Mouse (Mus musculus) cortical plate, adult 2 months (tissue): ENCODE results near the gene Bcorl1. TPM values are rescaled to one million over a fixed set of nuclear protein-coding genes. Genes with fewer than 3 reads are reported as not detected.
"Not testable (repeated sequence)": the region's sequence is repeated elsewhere in the genome, so short reads cannot be mapped to it uniquely, and the experiment has no call there.

Experiments used
- H3K27ac ChIP-seq: fragments of 200-500 bp; 2 replicates; pipeline ENCODE4 v1.5.1; 2012; ENCODE audit warnings: low read length, control low read depth, inconsistent platforms; ENCODE audit not compliant: insufficient read depth
- H3K4me1 ChIP-seq: fragments of 200-500 bp; 2 replicates; pipeline ENCODE4 v1.6.1; 2011; ENCODE audit warnings: low read length; ENCODE audit not compliant: control insufficient read depth, insufficient read depth
- H3K4me3 ChIP-seq: fragments of 200-500 bp; 2 replicates; pipeline ENCODE4 v1.5.1; 2011; ENCODE audit warnings: mild to moderate bottlenecking, low read length, control low read depth; ENCODE audit not compliant: insufficient read depth
- CTCF ChIP-seq: fragments of 200-500 bp; IDR thresholded peaks from 2 replicates; pipeline ENCODE4 v1.5.1; 2011; ENCODE audit warnings: mild to moderate bottlenecking, control low read depth, low read length; ENCODE audit not compliant: insufficient read depth; ENCODE audit errors: extremely low read depth
- POLR2A ChIP-seq: fragments of 200-500 bp; IDR thresholded peaks from 2 replicates; pipeline ENCODE4 v1.6.1; 2011; ENCODE audit warnings: mild to moderate bottlenecking, low read length, control low read depth; ENCODE audit not compliant: insufficient read depth; ENCODE audit errors: extremely low read depth
- polyA plus RNA-seq: library from polyadenylated mRNA; depleted of rRNA; stranded (reverse); fragments of >200 nt; gene quantifications from 2 replicates; pipeline ENCODE4 v1.2.3, GENCODE M21; 2012

Gene Bcorl1
- polyA plus RNA-seq, 1 experiment = 7.7 TPM

DNA sequence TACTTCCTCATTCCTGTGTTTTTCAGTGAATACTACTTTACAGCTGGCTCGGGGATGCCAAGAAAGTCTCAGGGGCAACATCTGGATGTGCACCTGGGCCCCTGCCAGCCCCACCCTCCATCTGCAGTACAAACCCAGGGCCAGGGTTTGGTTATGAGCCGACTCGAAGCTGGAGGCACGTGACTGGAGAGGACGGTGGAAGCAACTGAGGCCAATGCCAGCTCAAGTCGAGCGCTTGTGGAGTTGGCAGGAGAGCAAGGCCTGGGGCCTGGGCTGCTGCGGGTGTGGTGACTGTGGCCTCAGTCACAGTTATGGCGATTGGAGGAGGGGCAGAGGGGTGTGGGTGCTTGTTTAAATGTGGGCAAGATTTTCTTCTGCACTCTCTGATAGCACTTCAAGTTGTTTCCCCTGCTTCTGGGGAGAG, 94.3 kb downstream of the Bcorl1 start:
- Histone ChIP-seq H3K4me3 (no peak overlapping the region), H3K4me1 (no peaks in the 10 kb centered on the region), H3K27ac (no peak overlapping the region)
- TF ChIP-seq CTCF (no peak), POLR2A (no peak)

DNA sequence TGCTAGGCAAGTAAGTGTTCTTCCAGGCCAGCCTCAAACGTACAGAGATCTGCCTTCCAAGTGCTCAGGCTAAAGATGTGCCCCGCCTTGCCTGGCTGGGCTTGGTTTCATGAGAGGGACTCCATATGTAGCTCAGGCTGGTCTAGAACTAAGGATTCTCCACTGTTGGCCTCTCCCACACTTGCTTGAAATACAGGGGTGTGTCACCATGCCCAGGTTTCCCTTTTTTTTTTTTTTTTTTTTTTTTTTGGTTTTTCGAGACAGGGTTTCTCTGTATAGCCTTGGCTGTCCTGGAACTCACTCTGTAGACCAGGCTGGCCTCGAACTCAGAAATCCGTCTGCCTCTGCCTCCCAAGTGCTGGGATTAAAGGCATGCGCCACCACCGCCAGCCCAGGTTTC, 94.9 kb downstream of the Bcorl1 start:
- not testable (repeated sequence) for H3K4me1 ChIP-seq, H3K27ac ChIP-seq, H3K4me3 ChIP-seq

DNA sequence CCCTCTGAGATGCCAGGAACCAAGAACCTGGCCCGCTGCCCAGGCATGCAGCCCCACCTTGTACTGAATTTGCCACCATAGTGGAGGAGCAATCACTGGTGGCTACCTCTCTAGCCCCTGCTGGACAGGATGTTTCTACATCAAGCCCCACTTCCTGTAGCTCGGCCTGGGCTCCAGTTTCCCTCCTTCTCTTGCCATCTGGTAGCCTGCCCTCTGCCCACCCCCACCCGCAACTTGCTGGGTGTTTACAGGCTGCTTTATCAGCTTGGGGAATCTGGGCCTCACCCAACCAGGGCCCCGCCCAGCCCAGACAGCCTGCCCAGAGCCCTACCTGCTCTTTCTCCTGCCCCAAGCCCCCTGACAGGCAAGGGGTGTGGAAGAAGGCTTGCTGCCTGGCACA, 97.9 kb downstream of the Bcorl1 start:
- H3K4me3 ChIP-seq = no peak overlapping the region
- no peak overlapping the region for H3K27ac ChIP-seq
- TF ChIP-seq POLR2A = no peak
- no peak for TF ChIP-seq CTCF
- no peaks in the 10 kb centered on the region for H3K4me1 ChIP-seq

DNA sequence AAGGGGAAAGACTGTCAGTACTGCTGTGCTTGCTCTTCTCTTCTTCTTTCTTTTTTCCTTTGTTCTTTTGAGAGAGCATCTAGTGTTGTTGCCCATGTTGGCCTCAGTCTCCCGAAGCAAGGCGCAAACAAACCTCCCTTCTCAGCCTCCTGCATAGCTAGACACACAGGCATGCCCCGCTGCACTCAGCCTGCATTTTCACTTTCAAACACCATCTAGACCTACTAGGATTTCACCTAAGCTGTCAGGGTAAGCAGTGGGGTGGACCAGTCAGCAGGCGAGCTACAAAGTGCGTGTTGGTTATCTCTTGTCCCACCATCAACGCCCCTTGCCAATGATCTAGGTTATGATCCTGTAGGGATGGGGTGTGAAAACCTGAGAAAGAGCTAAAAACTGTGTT, 100.4 kb downstream of the Bcorl1 start:
- TF ChIP-seq POLR2A = no peak
- TF ChIP-seq CTCF = no peak
- no peak overlapping the region for H3K27ac ChIP-seq
- no peak overlapping the region for H3K4me3 ChIP-seq
- no peaks in the 10 kb centered on the region for H3K4me1 ChIP-seq

DNA sequence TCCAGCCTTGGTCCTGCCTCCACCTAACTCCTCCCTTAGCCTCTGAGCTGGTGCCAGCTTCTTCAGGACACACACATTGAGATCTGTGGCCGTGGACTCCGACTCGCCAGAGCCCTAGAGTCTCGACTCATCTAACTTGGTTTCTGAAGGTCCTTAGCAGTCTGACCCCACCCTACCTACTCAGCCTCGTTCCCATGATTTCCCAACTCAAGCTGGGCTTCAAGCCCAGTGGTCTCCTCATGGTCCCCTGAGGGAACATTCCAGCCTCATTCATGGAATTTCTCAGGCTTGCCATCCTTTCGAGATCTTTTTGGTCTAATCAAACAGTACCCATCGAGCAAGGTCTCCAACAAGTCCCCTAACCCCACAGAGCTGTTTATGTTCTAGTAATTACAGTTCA, 100.8 kb downstream of the Bcorl1 start:
- Histone ChIP-seq H3K4me3 (no peak overlapping the region), H3K4me1 (no peaks in the 10 kb centered on the region), H3K27ac (no peak overlapping the region)
- TF ChIP-seq CTCF (no peak), POLR2A (no peak)

DNA sequence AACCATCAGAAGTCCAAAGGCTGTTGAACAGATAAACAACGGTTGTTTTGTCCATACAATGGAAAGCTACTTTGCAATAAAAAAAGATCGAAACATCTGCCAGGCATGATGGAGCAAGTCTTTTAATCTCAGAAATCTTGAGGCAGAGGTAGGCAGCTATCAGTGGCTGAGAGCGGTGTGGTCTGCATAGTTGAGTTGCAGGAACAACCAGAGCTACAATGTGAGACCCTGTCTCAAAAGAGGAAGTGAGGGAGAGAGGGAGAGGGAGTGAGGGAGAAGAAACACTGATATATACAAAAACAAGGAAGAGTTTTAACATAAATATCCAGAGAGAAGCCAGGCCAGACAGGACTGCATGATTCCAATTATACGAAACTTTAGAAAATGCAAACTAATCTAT, 103.5 kb downstream of the Bcorl1 start:
- Histone ChIP-seq H3K4me3 (no peak overlapping the region), H3K4me1 (no peaks in the 10 kb centered on the region), H3K27ac (no peak overlapping the region)
- no peak for TF ChIP-seq POLR2A
- TF ChIP-seq CTCF = no peak

DNA sequence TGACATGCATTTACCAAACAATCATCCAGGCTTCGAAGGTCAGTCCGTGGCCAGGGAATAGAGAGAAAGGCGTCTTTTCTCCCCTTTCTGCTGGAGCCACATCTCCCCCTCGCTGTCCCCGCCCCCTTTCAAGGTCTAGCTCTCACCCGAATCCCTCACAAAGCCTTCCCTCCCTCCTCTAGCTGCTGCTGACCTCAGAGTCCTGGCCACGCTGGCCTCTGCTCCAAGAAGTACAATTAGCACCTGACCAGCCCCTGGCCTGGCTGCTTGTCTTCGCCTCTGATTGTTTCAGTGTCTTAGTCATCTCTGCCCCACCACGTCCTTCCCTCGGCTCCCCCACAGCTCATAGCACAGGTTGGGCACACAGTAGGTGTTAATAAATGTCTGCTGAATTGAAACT, 108.5 kb downstream of the Bcorl1 start:
- Histone ChIP-seq H3K4me3 (no peak overlapping the region), H3K27ac (no peak overlapping the region), H3K4me1 (no peaks in the 10 kb centered on the region)
- TF ChIP-seq POLR2A = no peak
- TF ChIP-seq CTCF = no peak

DNA sequence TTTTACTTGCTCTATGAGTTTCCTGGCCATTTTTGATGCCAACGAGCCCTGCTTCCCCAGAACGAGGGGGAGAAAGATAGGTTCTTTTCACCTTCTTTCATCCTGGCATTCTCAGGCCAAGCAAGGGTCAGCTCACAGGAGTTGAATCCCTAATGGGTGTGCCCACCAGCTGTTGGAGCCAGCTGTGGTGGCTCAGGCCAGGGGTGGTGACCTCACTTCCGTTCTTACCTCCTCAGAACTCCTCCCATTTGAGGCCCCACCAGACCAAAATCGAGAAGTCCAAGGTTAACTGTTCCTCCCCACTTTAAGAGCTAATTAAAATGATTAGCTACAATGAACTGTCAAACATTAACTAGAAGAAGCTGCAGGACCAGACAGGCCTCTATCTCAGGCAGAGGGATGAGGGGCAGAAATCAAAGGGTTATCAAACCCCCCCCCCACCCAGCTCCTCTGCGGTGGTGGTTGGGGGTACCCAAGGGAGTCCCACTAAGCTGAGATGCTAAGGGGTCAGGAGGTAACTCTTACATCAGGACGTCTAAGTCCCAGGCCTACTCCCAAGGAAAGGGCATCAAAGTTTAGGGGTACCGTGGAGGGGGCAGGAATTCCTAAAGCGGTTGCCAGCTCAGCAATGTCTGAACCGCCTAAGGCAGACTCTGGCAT, 111.2 kb downstream of the Bcorl1 start:
- no peaks in the 10 kb centered on the region for H3K4me1 ChIP-seq
- no peak overlapping the region for H3K27ac ChIP-seq
- no peak overlapping the region for H3K4me3 ChIP-seq
- TF ChIP-seq CTCF (no peak), POLR2A (no peak)

DNA sequence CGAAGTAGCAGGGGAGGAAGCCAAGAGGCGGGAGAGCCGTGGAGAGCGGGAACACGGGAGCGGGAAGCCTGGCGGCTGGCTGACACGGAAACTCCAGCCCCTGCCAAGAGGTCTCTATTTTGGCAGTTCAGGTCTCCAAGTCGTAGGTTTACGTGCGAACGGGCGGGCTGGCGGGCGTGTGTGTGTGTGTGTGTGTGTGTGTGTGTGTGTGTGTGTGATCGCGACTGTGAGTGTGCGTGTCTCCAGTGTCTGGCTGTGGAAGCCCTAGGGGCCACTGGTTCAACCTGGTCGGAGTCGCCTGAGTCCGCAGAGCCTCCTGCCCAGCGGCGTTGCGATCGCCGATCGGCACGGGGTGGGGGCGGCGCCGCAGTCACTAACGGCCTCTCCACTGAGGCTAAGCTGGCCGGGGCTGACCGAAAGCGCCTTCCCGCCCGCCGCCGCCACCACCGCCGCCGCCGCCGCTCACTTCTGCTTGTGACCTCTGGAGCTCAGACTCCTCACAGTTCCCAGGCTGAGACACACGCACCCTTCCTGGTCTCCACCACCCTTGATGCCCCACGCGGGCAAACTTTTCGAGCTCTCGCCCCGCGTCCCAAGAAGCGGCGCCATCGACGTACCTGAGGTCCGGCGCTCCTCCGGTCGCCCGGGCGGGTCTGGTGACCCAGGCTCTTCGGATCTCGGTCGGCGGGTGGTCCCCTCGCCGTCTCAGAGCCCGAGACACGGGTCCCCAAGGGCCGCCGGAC, 111.9 kb downstream of the Bcorl1 start:
- H3K27ac ChIP-seq = no peak overlapping the region
- H3K4me3 ChIP-seq = no peak overlapping the region
- TF ChIP-seq CTCF = no peak
- no peak for TF ChIP-seq POLR2A
- no peaks in the 10 kb centered on the region for H3K4me1 ChIP-seq
